Mouse (Mus musculus): ENCODE data around the gene Zfp563.

DNA sequence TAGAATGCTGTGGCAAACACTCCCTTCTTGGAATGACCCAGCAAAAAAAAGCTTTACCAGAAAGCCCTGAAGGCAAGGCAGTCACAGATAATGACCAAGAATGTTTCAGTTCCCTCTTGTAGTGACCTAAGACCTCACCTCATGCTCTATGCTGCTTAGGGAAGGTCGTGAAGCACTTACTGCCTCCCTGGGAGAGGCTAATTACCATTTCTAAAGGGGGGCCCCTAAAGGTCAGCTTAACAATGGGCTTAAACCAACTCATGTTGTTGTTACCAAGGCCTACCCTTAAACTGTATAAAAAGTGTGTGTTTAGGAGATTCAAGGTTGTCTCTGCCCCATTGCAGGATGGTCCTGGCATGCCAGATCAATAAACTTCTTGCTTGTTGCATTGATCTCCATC, 26.1 kb upstream of the Zfp563 start:
- TF ChIP-seq POLR2A (IDR thresholded peaks at IDR 0.05; ENCODE audit: insufficient read depth, low read depth, low read length), result no peak
- TF ChIP-seq CTCF (IDR thresholded peaks at IDR 0.05; ENCODE audit: insufficient read depth, low read depth, low read length), result no peak

Data from olfactory bulb, adult 2 months (tissue).